Mouse (Mus musculus) neural tube, embryonic 10.5 days (tissue): ENCODE results near the gene Selenom.

Experiments used
- DNase-seq: peaks from one replicate; pipeline ENCODE4 v3.0.0-alpha.2; 2017; ENCODE audit warnings: low spot score; ENCODE audit errors: extremely low spot score

Selenom gene

GRCm38 (mm10) chr11:3529476-3530252 lies 15.2 kb downstream of the Selenom start:
- no peak for DNase-seq

- DNase-seq = no peak
Observed at GRCm38 (mm10) chr11:3530731-3531130, 16.2 kb downstream of the Selenom start.

- no peak for DNase-seq
Observed at GRCm38 (mm10) chr11:3531634-3532033, 17.1 kb downstream of the Selenom start.

- DNase-seq = no peak
Observed at GRCm38 (mm10) chr11:3532101-3532931, 17.8 kb downstream of the Selenom start.

- DNase-seq = no peak
Observed at GRCm38 (mm10) chr11:3533406-3533932, 19.0 kb downstream of the Selenom start.

GRCm38 (mm10) chr11:3534956-3535355 lies 20.5 kb downstream of the Selenom start:
- DNase-seq = no peak

GRCm38 (mm10) chr11:3535406-3535986 lies 21.0 kb downstream of the Selenom start:
- DNase-seq = peak; percentile 97

- no peak for DNase-seq
Observed at GRCm38 (mm10) chr11:3536082-3536481, 21.6 kb downstream of the Selenom start.

- DNase-seq = no peak
Observed at GRCm38 (mm10) chr11:3536745-3537333, 22.4 kb downstream of the Selenom start.

- no peak for DNase-seq
Observed at GRCm38 (mm10) chr11:3537711-3538110, 23.2 kb downstream of the Selenom start.

- no peak for DNase-seq
Observed at GRCm38 (mm10) chr11:3538341-3538740, 23.9 kb downstream of the Selenom start.

GRCm38 (mm10) chr11:3539111-3539825 lies 24.8 kb downstream of the Selenom start:
- DNase-seq = peak; percentile 87

GRCm38 (mm10) chr11:3539826-3540196 lies 25.3 kb downstream of the Selenom start:
- no peak for DNase-seq

GRCm38 (mm10) chr11:3540451-3541085 lies 26.1 kb downstream of the Selenom start, which contains the start of gene Smtn:
Gene Smtn (minus strand): TSS chr11:3540612.
- no peak for DNase-seq

GRCm38 (mm10) chr11:3541932-3542331 lies 27.4 kb downstream of the Selenom start:
- no peak for DNase-seq

- DNase-seq = no peak
Observed at GRCm38 (mm10) chr11:3543001-3543400, 28.5 kb downstream of the Selenom start.

- no peak for DNase-seq
Observed at GRCm38 (mm10) chr11:3544409-3544808, 29.9 kb downstream of the Selenom start.

GRCm38 (mm10) chr11:3545531-3546241 lies 31.2 kb downstream of the Selenom start:
- no peak for DNase-seq

- no peak for DNase-seq
Observed at GRCm38 (mm10) chr11:3546242-3546562, 31.7 kb downstream of the Selenom start.

GRCm38 (mm10) chr11:3547047-3547446 lies 32.6 kb downstream of the Selenom start:
- no peak for DNase-seq
